Mouse (Mus musculus): ENCODE measurements around the gene Catsperz.

Gene Catsperz

DNA sequence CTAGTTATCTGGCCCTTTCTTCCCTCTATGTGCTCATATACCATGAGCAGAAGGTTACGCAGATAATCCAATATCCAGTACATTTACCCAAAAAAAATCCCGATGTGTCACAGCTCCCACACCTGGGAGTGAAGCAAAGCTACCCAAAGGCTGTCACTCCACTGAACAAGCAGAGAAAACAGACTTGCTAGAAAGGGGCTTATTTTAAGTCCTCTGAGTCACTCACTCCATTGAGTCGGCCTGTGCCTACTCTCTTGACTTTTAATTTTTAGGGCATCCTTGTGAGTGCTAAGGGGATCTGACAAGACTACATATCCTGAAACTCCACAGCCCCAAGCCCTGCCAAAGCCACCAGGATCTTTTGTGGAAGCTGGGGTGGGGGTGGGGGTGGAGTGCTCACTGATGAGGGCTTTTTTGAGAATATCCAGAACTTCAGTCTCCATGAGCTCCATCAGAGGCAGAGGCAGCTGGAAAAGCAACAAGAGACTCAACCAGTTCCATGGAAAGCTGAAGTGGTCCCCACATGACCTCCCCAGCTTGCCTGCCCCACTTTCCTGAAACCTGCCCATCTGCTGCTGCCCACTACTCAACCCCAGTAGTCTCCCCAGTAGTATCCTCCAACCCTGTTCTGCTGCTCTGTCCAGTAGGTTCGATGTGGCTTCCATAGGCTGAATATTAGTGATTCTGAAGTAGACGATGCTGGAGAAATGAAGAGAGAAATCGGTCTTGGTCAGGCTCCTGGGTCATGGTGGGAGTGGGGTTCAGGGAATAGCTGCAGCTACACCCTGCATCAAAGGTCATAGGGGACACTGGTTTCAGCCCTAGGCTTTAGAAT, 2.1 kb downstream of the Catsperz start:
- DNase-seq, result no peak

DNA sequence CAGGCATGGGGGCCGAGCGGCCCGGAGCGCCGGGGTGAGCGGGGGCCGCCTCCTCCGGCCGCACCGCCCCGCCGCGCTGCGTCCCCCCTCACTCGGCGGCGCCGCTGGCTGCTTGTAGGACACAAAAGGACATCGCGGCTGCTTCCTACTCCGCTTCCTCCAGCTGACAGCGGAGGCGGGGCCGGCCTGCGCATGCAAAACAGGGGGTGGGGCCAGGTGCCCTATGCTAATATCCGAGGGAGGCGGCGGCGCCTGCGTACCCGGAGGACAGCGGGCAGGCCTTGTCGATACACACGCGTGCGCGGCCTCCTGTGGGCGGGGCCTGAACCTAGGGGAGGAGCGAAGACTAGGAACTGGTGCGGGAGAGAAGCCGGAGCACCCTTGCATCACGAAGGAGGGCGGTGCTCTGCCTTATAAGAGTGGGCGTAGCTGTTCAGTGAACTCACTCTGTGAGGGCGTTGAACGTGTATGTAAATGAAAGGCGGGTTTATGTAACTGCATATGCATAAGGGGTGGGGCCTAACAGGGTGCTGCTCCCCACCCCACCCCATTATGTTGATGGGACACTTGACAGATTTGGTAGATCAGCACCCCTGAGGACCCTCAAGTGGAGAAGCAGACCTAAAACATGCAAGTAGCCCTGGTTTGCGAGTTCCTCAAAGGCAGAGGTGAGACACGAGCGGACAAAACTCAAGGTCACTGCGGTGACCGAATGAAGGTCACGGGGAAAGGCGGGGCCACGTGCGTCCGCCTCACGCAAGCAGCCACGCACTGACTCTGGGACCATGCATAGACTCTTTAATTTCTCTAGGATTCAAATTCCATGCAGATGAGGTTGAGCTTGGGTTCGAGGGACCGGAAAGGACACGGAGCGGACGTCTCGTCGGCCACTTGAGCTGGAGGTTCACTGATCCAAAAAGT, 3.3 kb downstream of the Catsperz start, which contains the start of gene Esrra:
TSS of gene Esrra (minus strand) at position 167 of the 921 bp plus-strand sequence.
- peak; percentile 100 for DNase-seq

DNA sequence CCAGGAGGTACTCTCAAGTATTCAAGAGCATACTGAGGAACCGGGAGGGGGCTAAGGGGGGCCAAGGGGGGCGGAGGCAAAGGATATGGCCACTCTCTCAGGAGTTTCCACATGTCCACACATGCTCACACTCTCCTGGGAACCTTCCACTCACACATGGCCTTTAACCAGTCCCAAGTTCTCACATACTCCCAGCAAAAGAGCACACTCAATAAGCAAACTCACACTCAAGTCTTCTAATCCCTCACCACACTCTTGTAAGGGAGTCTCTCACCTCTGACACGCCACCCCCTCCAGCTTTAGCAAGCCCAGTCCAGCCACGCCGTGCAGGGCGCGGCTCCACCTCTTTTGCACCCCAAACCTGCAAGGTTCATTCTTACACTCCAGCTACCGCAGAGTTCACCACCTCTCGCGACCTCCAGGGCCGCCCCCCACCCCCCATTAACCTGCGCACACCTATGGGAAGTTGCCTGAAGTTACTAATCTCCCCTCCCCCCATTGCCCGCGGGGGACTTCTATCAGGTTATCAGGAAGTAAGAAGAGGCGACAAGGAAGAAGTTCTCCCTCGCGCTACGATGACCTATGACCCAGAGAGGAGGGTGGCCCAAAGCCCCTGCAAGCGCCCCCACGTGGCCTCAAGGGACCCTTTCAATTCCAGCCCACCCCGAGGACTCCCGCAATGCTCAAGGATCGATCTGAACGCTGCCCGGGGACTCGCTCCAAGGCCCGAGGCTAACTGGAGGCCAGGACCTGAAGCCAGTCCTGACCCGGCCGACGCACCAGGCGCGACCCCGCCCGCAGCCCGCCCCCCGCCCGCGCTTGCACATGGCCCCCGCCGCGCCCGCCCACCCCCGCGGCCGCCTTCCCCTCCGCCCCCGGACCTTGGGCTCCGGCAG, 4.2 kb downstream of the Catsperz start:
- peak; percentile 71 to 72 for DNase-seq

DNA sequence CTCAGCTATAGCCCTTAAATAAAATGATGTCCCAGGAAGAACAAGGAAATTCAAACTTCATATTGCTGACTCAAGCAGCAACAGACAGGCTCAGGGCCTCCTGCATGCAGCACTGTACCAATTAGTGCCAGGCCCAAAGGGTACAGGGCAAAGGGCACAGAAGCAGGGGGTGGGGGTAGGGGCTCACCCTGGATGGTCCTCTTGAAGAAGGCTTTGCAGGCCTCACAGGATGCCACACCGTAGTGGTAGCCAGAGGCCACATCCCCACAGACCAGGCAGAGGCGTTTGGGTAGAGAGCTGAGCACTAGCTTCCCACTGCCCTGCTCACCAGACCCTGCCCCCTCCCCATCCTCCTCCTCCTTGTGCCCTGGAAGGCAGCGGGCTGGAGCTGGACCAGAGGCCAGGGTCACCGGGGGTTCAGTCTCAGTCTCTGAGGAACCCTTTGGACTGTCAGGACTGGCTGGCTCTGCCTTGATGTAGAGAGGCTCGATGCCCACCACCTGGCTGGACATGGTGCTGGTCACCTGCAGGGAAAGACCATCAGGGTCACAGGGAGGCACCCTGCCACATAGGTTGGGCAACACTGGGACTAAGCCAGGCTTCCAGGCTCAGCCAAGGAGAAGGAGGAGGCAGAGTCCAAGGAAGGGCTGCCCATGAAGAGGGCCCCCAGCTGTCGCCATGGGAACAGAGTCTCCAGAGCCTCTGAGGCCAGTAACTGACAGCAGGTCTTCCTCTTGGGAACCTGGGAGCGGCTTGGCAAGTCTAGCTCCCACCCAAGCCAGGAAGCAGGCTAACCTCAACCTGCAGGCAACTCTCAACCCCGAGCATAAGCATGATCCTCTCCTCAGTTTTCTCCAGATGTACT, 5.1 kb downstream of the Catsperz start:
- peak; percentile 55 to 62 for DNase-seq

DNA sequence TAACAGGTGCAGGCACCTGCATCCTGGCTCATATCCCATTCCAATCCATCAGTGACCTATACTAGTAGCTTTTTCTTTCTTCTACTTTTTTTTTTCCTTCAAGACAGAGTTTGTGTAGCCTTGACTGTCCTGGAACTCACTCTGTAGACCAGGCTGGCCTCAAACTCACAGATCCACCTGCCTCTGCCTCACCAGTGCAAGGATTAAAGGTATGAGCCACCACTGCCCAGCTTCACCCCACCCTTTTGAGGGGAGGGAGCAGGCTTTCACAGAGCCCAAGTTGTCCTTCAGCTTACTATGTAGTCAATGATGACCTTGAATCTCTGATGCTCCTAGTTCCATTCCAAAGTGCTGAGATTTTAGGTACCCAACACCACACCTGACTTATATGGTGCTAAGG, 5.7 kb downstream of the Catsperz start:
- no peak for DNase-seq

DNA sequence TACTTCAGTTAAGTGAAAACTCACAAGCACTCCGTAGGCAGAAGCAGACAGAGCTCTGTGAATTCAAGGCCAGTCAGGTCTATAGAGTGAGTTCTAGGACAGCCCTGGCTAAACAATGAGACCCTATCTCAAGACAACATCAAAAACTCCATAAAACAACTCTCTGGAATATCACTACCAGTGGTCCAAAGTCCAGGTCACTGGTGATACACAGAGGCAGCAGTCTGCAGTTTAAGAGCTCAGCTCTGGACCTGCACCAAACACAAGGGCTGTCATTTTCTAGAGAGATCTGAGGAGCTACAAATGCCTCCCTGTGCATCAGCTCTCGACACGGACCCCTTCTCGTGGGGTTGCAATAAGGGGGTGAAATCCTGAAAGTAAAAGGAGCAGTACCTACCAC, 6.9 kb downstream of the Catsperz start:
- DNase-seq, result no peak

DNA sequence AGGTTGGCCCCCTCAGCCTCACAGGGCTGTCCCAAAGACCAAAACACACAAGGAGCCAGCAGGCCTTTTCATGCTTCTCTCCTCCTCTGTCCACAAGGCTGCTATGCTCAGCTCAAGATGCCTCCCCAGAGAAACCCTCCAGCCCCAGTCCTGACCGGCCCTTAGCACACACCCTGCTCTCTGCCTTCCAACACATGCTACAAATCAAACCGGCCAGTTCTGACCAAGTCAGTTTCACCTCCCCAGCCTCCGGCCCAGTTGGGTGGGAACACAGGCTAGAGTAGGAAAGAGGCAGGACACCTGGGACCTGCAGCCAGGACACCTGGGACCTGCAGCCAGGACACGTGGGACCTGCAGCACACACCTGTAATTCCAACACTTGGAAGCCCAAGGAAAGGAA, 8.7 kb downstream of the Catsperz start:
- no peak for DNase-seq

DNA sequence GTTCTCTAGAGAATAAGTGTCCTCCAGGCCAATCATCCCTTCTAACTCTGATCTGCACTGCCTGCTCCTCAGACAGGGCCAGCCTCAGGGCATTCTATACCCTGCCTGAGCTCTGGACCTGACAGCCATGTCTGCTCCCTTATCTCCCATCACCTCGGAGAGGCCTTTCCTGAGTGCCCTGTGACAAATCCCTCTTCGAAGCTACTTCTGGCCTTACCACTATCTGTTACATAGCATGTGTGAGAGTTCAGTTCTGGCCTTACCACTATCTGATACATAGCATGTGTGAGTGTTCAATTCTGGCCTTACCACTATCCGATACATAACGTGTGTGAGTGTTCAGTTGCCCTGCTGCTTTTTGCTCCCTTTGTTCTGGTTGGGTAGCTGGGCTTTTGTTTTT, 9.9 kb downstream of the Catsperz start:
- no peak for DNase-seq

DNA sequence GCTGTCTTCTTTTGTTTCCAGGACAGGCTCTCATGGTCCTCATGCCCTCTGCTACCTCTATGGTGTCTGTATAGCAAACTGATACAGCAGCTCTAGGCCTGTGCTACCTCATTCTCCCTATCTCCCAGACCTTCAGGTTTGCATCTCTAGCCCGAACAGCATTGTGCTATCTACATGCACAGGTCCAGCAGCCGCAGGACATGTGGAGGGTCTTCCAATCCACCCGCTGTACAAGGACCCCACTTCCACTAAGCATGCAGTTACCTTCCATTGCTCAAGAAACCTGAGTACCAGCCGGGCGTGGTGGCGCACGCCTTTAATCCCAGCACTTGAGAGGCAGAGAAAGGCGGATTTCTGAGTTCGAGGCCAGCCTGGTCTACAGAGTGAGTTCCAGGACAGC, 10.6 kb downstream of the Catsperz start:
- DNase-seq, result no peak

DNA sequence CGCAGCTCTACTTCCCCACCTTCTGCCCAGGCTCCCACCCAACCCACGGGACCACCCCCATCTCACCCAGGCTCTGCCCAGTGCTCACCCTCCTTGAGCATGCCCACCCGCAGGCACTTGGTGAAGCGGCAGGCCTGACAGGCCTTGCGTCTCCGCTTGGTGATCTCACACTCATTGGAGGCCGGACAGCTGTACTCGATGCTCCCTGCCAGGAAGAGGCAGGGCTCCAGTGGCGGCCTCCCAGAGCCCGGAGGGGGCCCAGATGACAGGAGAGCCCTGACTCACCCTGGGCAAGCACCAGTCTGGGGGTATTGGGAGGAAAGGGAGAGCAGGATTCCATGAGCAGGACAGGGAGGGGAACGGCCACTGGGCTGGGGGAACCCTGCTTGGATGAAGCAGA, 11.2 kb downstream of the Catsperz start:
- DNase-seq, result peak in 1 of 2 experiments; percentile 41

DNA sequence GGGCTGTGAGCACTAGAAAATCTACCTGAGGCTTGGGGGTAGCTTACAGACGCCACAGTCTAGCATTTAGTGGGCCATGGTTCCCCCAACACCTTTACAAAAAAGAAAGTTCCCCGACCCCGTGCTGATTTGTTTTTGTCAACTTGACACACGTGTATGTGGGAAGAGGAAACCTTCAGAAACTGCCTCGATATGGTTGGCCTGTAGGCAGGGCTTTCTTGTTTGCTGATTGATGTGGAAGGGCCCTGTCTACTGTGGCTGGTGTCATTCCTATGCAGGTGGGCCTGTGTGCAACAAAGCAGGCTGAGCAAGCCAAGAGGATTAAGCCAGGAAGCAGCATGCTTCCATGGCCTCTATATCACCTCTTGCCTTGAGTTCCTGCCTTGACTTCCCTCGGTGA, 12.1 kb downstream of the Catsperz start:
- DNase-seq, result no peak

DNA sequence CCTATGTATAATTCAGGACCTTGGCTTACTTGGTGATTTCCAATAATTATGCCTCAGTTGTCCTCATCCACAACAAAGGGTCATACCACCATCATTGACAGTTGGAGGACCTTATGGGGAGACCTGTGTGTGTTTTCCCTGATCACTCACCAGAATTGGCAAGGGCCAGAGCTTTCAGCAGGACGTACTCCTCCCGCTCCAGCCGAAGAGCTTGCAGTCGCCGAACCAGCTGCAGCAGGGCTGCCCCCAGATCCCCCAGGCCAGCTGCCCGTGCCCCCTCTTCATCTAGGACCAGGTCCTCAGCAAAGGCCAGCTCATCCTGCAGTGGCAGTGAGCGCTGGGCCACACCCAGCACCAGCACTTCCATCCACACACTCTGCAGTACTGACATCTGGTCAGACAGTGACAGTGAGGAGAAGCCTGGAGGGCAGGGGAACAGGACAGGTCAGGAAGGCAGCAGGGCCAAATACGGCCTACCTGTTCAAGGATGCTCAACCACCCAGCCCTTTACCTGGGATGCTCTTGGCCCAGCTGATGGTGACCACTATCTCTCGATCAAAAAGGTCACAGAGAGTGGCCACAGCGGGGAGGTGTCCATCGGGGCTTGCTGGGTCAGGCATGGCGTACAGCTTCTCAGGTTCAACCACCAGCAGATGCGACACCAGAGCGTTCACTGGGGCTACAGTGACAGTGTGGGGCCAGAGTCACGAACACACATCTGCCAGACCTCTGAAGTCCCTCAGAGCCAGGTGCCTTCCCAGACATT, 12.8 kb downstream of the Catsperz start:
- no peak for DNase-seq

DNA sequence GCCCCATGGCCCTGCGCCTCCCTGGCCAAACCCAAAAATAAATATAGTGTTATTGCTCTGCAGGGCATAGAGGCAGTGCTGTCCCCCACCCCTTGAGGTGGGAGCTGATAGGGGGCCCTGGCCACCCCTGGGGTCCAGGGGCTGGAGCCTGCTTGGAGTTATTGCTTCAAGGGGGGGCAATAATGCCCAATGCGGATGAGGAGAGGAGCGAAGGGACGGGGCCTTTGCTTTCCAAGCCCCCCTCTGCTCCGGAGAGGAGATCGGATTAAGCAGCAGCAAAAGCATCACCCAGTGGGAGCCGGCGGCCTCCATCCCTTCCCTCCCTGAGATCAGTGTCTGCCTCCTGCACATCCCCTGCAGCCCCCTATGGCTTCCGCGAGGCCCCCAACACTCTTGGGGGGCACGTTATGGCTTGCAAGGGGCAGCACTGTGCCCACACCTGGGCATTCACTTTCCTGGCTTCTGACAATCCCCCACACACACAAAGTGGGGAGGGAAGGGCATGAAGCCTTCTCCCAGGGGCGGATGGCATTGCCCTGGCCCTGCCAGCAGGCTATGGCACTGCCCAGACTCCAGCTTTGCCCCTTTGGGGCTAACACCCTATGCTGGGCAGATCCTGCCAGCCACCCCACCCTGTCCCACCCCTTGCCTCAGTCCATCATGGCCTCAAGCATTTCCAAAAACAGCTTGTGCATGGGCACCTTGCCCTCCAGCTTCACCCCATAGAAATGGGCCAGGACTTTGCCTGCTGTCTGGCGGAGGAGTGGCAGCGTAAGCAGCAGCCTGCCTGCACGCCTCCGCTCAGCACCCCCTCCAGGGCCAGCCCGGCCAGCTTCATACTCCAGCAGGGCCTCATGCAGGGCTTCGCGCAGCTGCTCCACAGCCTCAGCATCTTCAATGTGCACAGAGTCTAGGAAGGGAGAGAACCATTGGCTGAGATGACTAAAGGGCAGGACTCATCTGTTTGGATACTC, 13.8 kb downstream of the Catsperz start:
- DNase-seq, result peak in 1 of 2 experiments; percentile 28

DNA sequence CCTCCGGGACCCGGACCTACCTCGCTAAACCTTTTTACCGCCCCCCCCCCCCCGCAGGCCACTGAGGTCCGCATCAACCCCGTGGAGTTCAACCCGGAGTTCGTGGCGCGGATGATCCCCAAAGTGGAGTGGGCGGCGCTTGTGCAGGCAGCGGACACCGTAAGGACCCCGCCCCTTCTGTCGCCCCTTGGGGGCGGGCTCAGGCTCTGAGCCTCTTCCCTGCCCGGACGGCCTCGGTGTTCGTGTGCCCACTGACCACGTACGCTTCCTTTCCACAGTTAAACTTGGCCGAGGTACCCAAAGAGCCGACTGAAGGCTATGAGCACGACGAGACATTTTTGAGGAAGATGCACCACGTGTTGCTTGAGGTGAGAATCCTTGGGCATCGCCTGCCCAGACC, 14.9 kb downstream of the Catsperz start:
- peak; percentile 63 to 69 for DNase-seq

DNA sequence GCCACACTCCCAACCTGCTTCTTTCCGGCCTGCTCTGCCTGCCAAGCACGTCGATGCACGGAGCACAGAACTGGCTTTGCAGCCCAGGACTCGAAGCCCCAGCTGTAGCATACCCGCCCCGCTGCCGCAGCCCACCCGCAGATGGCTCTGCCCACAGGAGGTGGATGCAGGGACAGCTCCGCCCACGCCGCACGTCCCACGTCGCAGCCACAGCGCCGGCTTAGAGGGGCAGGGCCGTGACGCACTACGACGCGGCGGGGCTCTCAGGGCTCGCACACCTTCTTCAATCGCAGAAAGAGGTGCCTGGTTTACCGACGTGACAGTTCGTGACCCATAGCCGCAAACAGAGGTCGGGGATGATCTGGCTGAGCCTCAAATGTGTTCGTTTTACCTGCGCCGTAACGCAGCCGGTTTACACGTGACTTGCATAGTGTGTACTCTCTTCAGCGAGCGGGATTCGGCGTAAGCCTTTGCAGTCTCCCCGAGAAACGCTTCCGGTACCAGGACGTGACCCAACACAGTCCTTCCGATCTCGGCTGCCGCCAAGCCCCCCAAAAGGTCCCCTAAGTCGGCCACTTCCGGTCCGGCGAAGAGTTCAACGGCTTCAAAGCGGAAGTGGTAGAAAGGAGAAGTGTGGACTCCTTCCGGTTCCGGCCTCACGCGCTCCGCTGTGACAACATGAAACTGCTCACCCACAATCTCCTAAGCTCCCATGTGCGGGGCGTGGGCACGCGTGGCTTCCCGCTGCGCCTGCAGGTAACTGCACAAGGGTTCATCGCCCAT, 15.5 kb downstream of the Catsperz start, which contains the start of the genes Trmt112 and Prdx5:
TSS of gene Trmt112 (plus strand) at position 192 of the 783 bp plus-strand sequence.
TSS of gene Prdx5 (minus strand) at position 600 of the 783 bp plus-strand sequence.
- peak; percentile 92 to 96 for DNase-seq

DNA sequence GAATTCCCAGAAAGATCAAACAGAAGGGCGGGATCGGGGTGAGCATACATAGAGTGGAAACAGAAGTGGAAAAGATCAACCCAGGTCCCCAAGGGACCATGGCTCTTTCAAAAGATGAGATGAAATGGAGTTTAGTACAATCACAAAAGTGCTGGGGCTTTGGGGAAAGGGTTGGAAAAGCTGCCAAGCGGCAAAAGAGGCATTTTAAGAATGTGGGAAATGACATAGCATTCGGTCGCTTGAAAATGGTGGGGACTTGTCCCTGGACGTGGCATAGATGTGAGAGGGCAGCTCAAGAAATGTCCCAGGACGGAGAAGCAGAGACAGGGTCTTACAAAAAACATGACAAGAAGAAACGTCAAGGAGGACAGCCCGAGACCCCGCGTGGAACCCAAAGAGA, 16.2 kb downstream of the Catsperz start:
- no peak for DNase-seq

DNA sequence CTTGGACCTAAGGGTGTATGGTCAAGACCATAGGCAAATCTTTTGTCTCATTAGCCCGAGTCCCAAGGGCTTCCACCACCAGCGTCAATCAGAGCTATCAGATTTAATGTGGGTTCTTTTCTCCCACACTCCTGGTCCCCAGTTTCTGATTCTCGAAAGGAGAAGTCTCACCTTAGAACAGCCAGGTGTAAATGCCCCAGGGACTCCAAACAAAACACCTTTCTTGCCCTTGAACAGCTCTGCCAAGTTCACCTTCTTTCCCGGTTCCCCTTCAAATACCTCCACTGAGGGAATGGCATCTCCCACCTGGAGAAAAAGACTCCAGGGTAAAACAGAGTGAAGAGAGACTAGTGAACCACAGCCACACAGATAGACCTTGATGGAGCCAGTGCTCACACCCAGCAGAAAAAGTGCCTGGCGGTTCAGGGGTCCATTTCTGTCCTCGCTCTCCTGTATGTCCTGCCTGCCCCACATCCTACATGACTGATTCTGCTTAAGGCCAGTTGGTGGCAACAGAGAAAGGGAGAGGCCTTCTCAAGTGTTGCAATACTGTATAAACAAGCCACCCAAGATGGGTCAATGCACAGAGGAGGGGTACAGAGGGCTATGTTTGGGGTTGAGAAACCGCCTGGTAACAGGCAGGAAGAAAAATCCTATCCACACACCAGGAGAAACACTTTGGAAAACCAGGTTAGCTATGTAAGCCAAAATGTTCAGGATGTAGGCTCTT, 17.2 kb downstream of the Catsperz start:
- no peak for DNase-seq

DNA sequence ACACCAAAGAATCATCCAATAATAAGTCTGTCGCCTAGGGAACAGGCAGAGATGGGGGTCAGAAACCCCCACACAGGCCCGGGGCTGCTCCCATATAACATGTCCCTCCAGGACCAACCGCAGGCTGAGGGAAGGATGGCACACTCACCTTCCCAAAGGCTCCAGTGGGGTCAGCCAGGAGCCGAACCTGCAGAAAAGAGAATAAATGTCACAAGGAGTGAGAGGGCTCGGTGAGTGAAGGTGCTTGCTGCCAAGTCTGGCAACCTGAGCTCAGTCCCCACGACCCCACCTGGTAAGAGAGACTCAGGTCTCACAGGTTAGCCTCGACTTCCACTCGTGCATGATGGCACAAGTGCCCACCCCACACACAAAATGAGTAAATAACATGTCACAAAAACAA, 18.1 kb downstream of the Catsperz start:
- DNase-seq, result no peak
